Comparison of ENCODE assay signal across 8 mouse cellular contexts in the genomic region with DNA sequence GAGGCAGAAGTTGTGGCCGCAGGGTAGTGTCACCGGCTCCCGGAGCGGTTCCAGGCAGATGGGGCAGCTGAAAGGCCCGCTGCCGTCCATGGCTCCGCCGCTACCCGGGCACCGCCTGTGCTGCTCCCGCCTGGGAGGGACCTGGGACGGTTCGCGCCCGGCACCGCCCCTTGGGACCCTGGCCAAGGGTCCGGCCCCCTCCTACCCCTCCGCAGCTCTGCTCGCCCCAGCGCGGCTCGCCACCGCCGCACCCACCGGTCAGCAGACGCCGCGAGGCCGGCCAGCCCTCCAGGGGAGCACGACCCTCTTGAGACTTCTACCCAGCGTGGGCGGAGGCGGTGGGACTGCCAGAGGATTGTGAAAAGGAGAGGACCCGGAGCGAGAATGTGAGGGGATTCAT. TPM values are rescaled to one million over a fixed set of nuclear protein-coding genes. Genes with fewer than 3 reads are reported as not detected.
DNase-seq lines count a peak whose midpoint lies in the region; ATAC-seq and TF ChIP-seq lines count a peak whose summit lies in the region.

No protein-coding gene starts in this region.

- peak overlapping the region; percentile 90 for H3K9ac ChIP-seq in heart, postnatal 0 days (replicated peaks; ENCODE audit: low read depth, low read length)

- TF ChIP-seq EP300 in heart, postnatal 0 days (IDR thresholded peaks at IDR 0.05; ENCODE audit: low read depth): no peak

- ATAC-seq in heart, postnatal 0 days (ENCODE audit: insufficient read depth, low read depth): peak; percentile 88
- no peak for ATAC-seq in CD4-positive, CD25-positive, alpha-beta regulatory T cell, adult 4 months

- peak overlapping the region; percentile 44 for H3K4me3 ChIP-seq in forebrain, embryonic 10.5 days
- H3K4me3 ChIP-seq in heart, postnatal 0 days (ENCODE audit: low read depth, low read length): peak overlapping the region; percentile 89
- peak overlapping the region; percentile 48 for H3K4me3 ChIP-seq in macrophage (ENCODE audit: inconsistent target)

- H3K9me3 ChIP-seq in forebrain, embryonic 10.5 days: no peaks in the 10 kb centered on the region
- no peaks in the 10 kb centered on the region for H3K9me3 ChIP-seq in heart, postnatal 0 days (replicated peaks; ENCODE audit: control insufficient read depth, low read length)

- no peaks in the 10 kb centered on the region for H3K36me3 ChIP-seq in forebrain, embryonic 10.5 days (replicated peaks)
- H3K36me3 ChIP-seq in heart, postnatal 0 days (replicated peaks; ENCODE audit: control insufficient read depth, insufficient read depth, low read length): peaks cover 13% of the 10 kb centered on the region; the same call in 1 of the 2 replicates
- peaks cover 18% of the 10 kb centered on the region; the same call in 1 of the 2 replicates for H3K36me3 ChIP-seq in macrophage (ENCODE audit: inconsistent target)

- no peak for TF ChIP-seq CTCF in heart, postnatal 0 days (IDR thresholded peaks at IDR 0.05; ENCODE audit: low read depth)

- peak overlapping the region; percentile 66 for H3K4me2 ChIP-seq in heart, postnatal 0 days (ENCODE audit: low read depth, low read length)

- H3K27me3 ChIP-seq in forebrain, embryonic 10.5 days (ENCODE audit: poor library complexity, severe bottlenecking): peaks cover 72% of the 10 kb centered on the region
- H3K27me3 ChIP-seq in heart, postnatal 0 days (ENCODE audit: control insufficient read depth, insufficient read depth, low read length): no peaks in the 10 kb centered on the region

- peaks cover 49% of the 10 kb centered on the region for H3K4me1 ChIP-seq in forebrain, embryonic 10.5 days
- peaks cover 22% of the 10 kb centered on the region; the same call in 1 of the 2 replicates for H3K4me1 ChIP-seq in heart, postnatal 0 days (ENCODE audit: control insufficient read depth, insufficient read depth)

- peak; percentile 85 for DNase-seq in adrenal gland, postnatal 14 days
- no peak for DNase-seq in forebrain, embryonic 10.5 days (ENCODE audit: extremely low spot score, low spot score)
- peak; percentile 69 for DNase-seq in heart, postnatal 0 days (ENCODE audit: low spot score)
- peak; percentile 85 to 94 for DNase-seq in kidney, postnatal 25 days
- DNase-seq in urinary bladder, postnatal 36 days (ENCODE audit: low spot score in 2 of 2): peak; percentile 77 to 83
- no peak for DNase-seq in cerebellum, postnatal 36 days

- 3% methylated on average over 35 of the region's 35 CpGs for WGBS in forebrain, embryonic 10.5 days
- 0% methylated on average over 35 of the region's 35 CpGs for WGBS in heart, postnatal 0 days
- WGBS in macrophage (ENCODE audit: missing documents): 2% methylated on average over 34 of the region's 35 CpGs

- peak overlapping the region; percentile 67 for H3K27ac ChIP-seq in forebrain, embryonic 10.5 days
- H3K27ac ChIP-seq in heart, postnatal 0 days (ENCODE audit: low read depth): peak overlapping the region; percentile 95
- H3K27ac ChIP-seq in macrophage: peak overlapping the region; percentile 97

- peaks cover 26% of the 10 kb centered on the region for H3K79me2 ChIP-seq in macrophage (ENCODE audit: inconsistent target)

RNA-seq across cellular contexts. Expression of gene Trim47, which starts 16.9 kb away (rescaled TPM):
- 19.9 and 23.6 TPM in 2 replicates for total RNA-seq in adrenal gland, postnatal 14 days (2021)
- 2.1 and 2.4 TPM in 2 replicates for polyA plus RNA-seq in forebrain, embryonic 10.5 days (2016; fragmentation: Nextera tagmentation; extraction: Ambion mirVana)
- 89.0 and 104 TPM in 2 replicates for total RNA-seq in heart, postnatal 0 days (2014; rRNA removed; ENCODE audit: low replicate concordance)
- polyA plus RNA-seq in heart, postnatal 0 days (2015; fragmentation: Nextera tagmentation; extraction: Ambion mirVana): 42.8 and 43.9 TPM in 2 replicates
- total RNA-seq in macrophage (2018; cell fraction: chromatin; rRNA removed): 10 to 100 TPM in 11 of 26 experiments, 1 to 10 TPM in 15; 1.1 to 35.8 (median 9.0) TPM
- total RNA-seq in macrophage (2018; cell fraction: cytosol; rRNA removed): 10 to 100 TPM in 13 of 26 experiments, 1 to 10 TPM in 13; 3.1 to 35.0 (median 9.6) TPM
- total RNA-seq in macrophage (2018; cell fraction: nucleus; rRNA removed): 10 to 100 TPM in 10 of 26 experiments, 1 to 10 TPM in 16; 1.6 to 45.0 (median 8.9) TPM
- polyA plus RNA-seq in macrophage (2018): 9.4 to 36.9 TPM (median 26.2 TPM) in 3 replicates
- not detected for polyA plus RNA-seq in CD4-positive, CD25-positive, alpha-beta regulatory T cell, adult 4 months (2017; shearing (Covaris generic))

RNA-seq across cellular contexts. Expression of gene Trim65, which starts 20.8 kb away (rescaled TPM):
- 8.6 and 10.2 TPM in 2 replicates for total RNA-seq in adrenal gland, postnatal 14 days (2021)
- polyA plus RNA-seq in forebrain, embryonic 10.5 days (2016; fragmentation: Nextera tagmentation; extraction: Ambion mirVana): 1.7 TPM in 2 replicates
- 5.9 and 15.0 TPM in 2 replicates for total RNA-seq in heart, postnatal 0 days (2014; rRNA removed; ENCODE audit: low replicate concordance)
- polyA plus RNA-seq in heart, postnatal 0 days (2015; fragmentation: Nextera tagmentation; extraction: Ambion mirVana): 2.7 TPM in 2 replicates
- 10 to 100 TPM in 16 of 26 experiments, 1 to 10 TPM in 10; 1.2 to 43.9 (median 15.0) TPM for total RNA-seq in macrophage (2018; cell fraction: chromatin; rRNA removed)
- 10 to 100 TPM in 19 of 26 experiments, 1 to 10 TPM in 7; 3.0 to 20.3 (median 14.2) TPM for total RNA-seq in macrophage (2018; cell fraction: cytosol; rRNA removed)
- total RNA-seq in macrophage (2018; cell fraction: nucleus; rRNA removed): 10 to 100 TPM in 14 of 26 experiments, 1 to 10 TPM in 12; 1.5 to 45.2 (median 10.3) TPM
- 12.2 to 14.3 TPM (median 12.8 TPM) in 3 replicates for polyA plus RNA-seq in macrophage (2018)
- 10 to 100 TPM; 14.4 to 17.9 TPM for polyA plus RNA-seq in CD4-positive, CD25-positive, alpha-beta regulatory T cell, adult 4 months (2017; shearing (Covaris generic))

RNA-seq across cellular contexts. Expression of gene Wbp2, which starts 23.3 kb away (rescaled TPM):
- 121 and 127 TPM in 2 replicates for total RNA-seq in adrenal gland, postnatal 14 days (2021)
- 71.0 and 73.6 TPM in 2 replicates for polyA plus RNA-seq in forebrain, embryonic 10.5 days (2016; fragmentation: Nextera tagmentation; extraction: Ambion mirVana)
- 113 and 120 TPM in 2 replicates for total RNA-seq in heart, postnatal 0 days (2014; rRNA removed; ENCODE audit: low replicate concordance)
- polyA plus RNA-seq in heart, postnatal 0 days (2015; fragmentation: Nextera tagmentation; extraction: Ambion mirVana): 106 and 117 TPM in 2 replicates
- 100 to 1,000 TPM in 13 of 26 experiments, 10 to 100 TPM in 13; 53.7 to 185 (median 99.5) TPM for total RNA-seq in macrophage (2018; cell fraction: chromatin; rRNA removed)
- 100 to 1,000 TPM; 161 to 213 (median 185) TPM for total RNA-seq in macrophage (2018; cell fraction: cytosol; rRNA removed)
- total RNA-seq in macrophage (2018; cell fraction: nucleus; rRNA removed): 100 to 1,000 TPM in 5 of 26 experiments, 10 to 100 TPM in 21; 59.6 to 160 (median 91.9) TPM
- 130 to 281 TPM (median 182 TPM) in 3 replicates for polyA plus RNA-seq in macrophage (2018)
- polyA plus RNA-seq in CD4-positive, CD25-positive, alpha-beta regulatory T cell, adult 4 months (2017; shearing (Covaris generic)): 100 to 1,000 TPM; 133 to 265 TPM

RNA-seq across cellular contexts. Expression of gene Mrpl38, which starts 28.5 kb away (rescaled TPM):
- 90.7 and 95.0 TPM in 2 replicates for total RNA-seq in adrenal gland, postnatal 14 days (2021)
- 112 and 114 TPM in 2 replicates for polyA plus RNA-seq in forebrain, embryonic 10.5 days (2016; fragmentation: Nextera tagmentation; extraction: Ambion mirVana)
- total RNA-seq in heart, postnatal 0 days (2014; rRNA removed; ENCODE audit: low replicate concordance): 114 and 153 TPM in 2 replicates
- polyA plus RNA-seq in heart, postnatal 0 days (2015; fragmentation: Nextera tagmentation; extraction: Ambion mirVana): 79.1 and 80.8 TPM in 2 replicates
- 10 to 100 TPM in 25 of 26 experiments, 1 to 10 TPM in 1; 9.0 to 74.1 (median 28.7) TPM for total RNA-seq in macrophage (2018; cell fraction: chromatin; rRNA removed)
- total RNA-seq in macrophage (2018; cell fraction: cytosol; rRNA removed): 10 to 100 TPM; 12.5 to 23.6 (median 18.4) TPM
- 10 to 100 TPM; 11.5 to 41.9 (median 19.3) TPM for total RNA-seq in macrophage (2018; cell fraction: nucleus; rRNA removed)
- 13.6 to 25.3 TPM (median 20.3 TPM) in 3 replicates for polyA plus RNA-seq in macrophage (2018)
- polyA plus RNA-seq in CD4-positive, CD25-positive, alpha-beta regulatory T cell, adult 4 months (2017; shearing (Covaris generic)): 10 to 100 TPM; 22.7 to 25.5 TPM

RNA-seq across cellular contexts. Expression of gene Unc13d, which starts 32.4 kb away (rescaled TPM):
- 0.74 and 4.0 TPM in 2 replicates for total RNA-seq in adrenal gland, postnatal 14 days (2021)
- 3.7 and 3.8 TPM in 2 replicates for polyA plus RNA-seq in forebrain, embryonic 10.5 days (2016; fragmentation: Nextera tagmentation; extraction: Ambion mirVana)
- 0.27 and 2.7 TPM in 2 replicates for total RNA-seq in heart, postnatal 0 days (2014; rRNA removed; ENCODE audit: low replicate concordance)
- polyA plus RNA-seq in heart, postnatal 0 days (2015; fragmentation: Nextera tagmentation; extraction: Ambion mirVana): 0.42 and 0.47 TPM in 2 replicates
- 100 to 1,000 TPM in 2 of 26 experiments, 10 to 100 TPM in 24; 14.8 to 119 (median 60.6) TPM for total RNA-seq in macrophage (2018; cell fraction: chromatin; rRNA removed)
- 10 to 100 TPM; 15.6 to 40.0 (median 25.6) TPM for total RNA-seq in macrophage (2018; cell fraction: cytosol; rRNA removed)
- 10 to 100 TPM; 11.9 to 57.1 (median 36.5) TPM for total RNA-seq in macrophage (2018; cell fraction: nucleus; rRNA removed)
- 10.9 to 18.9 TPM (median 16.8 TPM) in 3 replicates for polyA plus RNA-seq in macrophage (2018)
- polyA plus RNA-seq in CD4-positive, CD25-positive, alpha-beta regulatory T cell, adult 4 months (2017; shearing (Covaris generic)): 100 to 1,000 TPM in 1 of 2 experiments, 10 to 100 TPM in 1; 73.8 to 138 TPM

Comparison
In these comparisons a context has a peak if more than half of its experiments do, and no peak if none do; other contexts are left out.
1. DNase-seq: peak in adrenal gland, postnatal 14 days (single experiment), heart, postnatal 0 days (single experiment), kidney, postnatal 25 days (2 of 2) and urinary bladder, postnatal 36 days (2 of 2); none in forebrain, embryonic 10.5 days (single experiment) and cerebellum, postnatal 36 days (0 of 2).
2. Peak in every context shown above with its lines, with median percentiles within 50 percentile points of each other: H3K27ac ChIP-seq and H3K4me3 ChIP-seq.